Mouse (Mus musculus): ENCODE results near the gene Eif3l.

- TF ChIP-seq CTCF (IDR thresholded peaks at IDR 0.05; ENCODE audit: low read depth, low read length), result no peak
- TF ChIP-seq POLR2A (IDR thresholded peaks at IDR 0.05; ENCODE audit: borderline replicate concordance, low read depth, low read length), result no peak
Measured at GRCm38 (mm10) chr15:79123751-79124150, 48.8 kb downstream of the Eif3l start.
